Mouse (Mus musculus) small intestine, adult 2 months (tissue): ENCODE measurements around the gene Cmip.

Source experiments
- CTCF ChIP-seq: fragments of 200-500 bp; IDR thresholded peaks from 2 replicates; pipeline ENCODE4 v1.5.1; 2012; ENCODE audit warnings: low read depth, mild to moderate bottlenecking, control low read depth, inconsistent platforms, low read length, moderate library complexity, mixed read lengths; ENCODE audit not compliant: insufficient replicate concordance, insufficient read length; ENCODE audit errors: extremely low read depth
- POLR2A ChIP-seq: fragments of 200-500 bp; IDR thresholded peaks from 2 replicates; pipeline ENCODE4 v1.6.1; 2012; ENCODE audit warnings: low read depth, mild to moderate bottlenecking, control low read depth, inconsistent platforms, low read length, moderate library complexity

DNA sequence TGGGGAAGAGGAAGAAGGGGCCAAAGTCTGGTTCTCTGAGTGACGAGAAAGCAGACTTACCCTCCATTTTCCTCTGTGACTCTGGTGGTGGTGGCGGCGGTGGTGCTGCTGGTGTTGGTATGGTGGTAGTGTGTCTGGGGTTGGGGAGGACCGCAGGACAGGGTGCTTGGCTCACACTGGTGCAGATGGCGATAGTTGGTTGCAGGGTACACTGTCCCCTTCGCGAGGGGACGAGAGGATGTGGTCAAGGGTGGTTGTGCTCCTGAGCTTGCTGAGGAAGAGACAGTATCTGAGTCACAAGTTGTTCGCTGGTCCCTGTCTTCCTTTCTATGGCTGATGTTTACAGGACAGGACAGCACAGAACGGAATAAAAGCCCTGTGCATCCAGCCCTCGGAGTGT is 88.5 kb downstream of the Cmip start:
- TF ChIP-seq POLR2A, result no peak
- TF ChIP-seq CTCF, result no peak
